Mouse (Mus musculus): ENCODE measurements around the gene Spryd4. TPM values are rescaled to one million over a fixed set of nuclear protein-coding genes. Genes with fewer than 3 reads are reported as not detected.
"Not testable (repeated sequence)": the region's sequence is repeated elsewhere in the genome, so short reads cannot be mapped to it uniquely, and the experiment has no call there.

The Spryd4 gene
- polyA plus RNA-seq, 1 experiment from 2014 or later: 21.2 TPM

DNA sequence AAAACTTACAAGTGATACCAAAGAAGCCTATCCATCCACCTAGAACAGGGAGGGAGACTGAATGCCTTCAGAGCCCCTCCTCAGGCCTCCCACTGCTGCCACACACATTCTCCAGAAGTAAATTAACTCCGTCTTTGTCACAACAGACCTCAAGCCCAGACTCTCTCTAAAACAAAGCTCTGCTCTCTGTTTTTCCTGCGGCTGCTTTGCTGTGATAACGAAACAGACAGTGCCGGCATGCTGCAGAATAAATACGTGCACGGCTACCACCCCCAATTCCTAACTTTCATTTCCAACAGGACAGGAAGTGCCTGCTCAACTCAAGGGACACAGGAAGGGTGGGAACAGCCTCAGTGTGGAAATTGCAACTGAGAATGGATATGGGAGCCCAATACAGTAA, 31.6 kb downstream of the Spryd4 start, which contains the start of gene Rbms2:
Gene Rbms2 (minus strand): TSS at position 309 of the 400 bp plus-strand sequence.
- H3K27ac ChIP-seq: no peak within 1 kb of the TSS
- 0 out of 2 replicates have a peak within 1 kb of the TSS, but pooled peaks have one; percentile 1 for H3K4me3 ChIP-seq (replicated peaks)
- no peak within 1 kb of the TSS; the same call in 1 of the 2 replicates for H3K9ac ChIP-seq (replicated peaks)
- no peaks in the 10 kb centered on the region for H3K27me3 ChIP-seq
- no peak for ATAC-seq
- H3K36me3 ChIP-seq: no peaks in the 10 kb centered on the region
- no peak within 1 kb of the TSS for H3K4me2 ChIP-seq (replicated peaks)
- H3K4me1 ChIP-seq (replicated peaks): peaks cover 12% of the 10 kb centered on the region
- 2% methylated on average over 6 of the region's 6 CpGs for WGBS
- H3K9me3 ChIP-seq: no peaks in the 10 kb centered on the region

DNA sequence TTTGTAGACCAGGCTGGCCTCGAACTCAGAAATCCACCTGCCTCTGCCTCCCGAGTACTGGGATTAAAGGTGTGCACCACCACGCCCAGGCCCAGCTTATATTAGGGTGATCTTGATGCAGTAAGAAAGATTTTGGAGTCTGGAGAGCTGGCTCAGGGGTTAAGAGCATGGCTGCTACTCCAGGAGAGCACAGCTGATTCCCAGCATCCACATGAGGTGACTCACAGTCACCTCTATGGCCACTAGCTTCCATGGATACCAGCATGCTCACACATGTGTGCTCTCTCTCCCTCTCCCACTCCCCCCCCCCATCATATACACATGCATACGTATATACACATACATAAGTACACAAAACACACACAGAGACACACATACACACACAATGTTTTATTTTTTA, 34.3 kb downstream of the Spryd4 start:
- Histone ChIP-seq H3K27me3 (no peaks in the 10 kb centered on the region), H3K9ac (replicated peaks) (no peak overlapping the region), H3K4me3 (replicated peaks) (no peak overlapping the region), H3K9me3 (no peaks in the 10 kb centered on the region), H3K27ac (no peak overlapping the region), H3K4me1 (replicated peaks) (peaks cover 21% of the 10 kb centered on the region), H3K4me2 (replicated peaks) (no peak overlapping the region), H3K36me3 (no peaks in the 10 kb centered on the region)
- no peak; the same call in 1 of the 2 replicates for ATAC-seq
- 86% methylated on average over 4 of the region's 4 CpGs for WGBS

DNA sequence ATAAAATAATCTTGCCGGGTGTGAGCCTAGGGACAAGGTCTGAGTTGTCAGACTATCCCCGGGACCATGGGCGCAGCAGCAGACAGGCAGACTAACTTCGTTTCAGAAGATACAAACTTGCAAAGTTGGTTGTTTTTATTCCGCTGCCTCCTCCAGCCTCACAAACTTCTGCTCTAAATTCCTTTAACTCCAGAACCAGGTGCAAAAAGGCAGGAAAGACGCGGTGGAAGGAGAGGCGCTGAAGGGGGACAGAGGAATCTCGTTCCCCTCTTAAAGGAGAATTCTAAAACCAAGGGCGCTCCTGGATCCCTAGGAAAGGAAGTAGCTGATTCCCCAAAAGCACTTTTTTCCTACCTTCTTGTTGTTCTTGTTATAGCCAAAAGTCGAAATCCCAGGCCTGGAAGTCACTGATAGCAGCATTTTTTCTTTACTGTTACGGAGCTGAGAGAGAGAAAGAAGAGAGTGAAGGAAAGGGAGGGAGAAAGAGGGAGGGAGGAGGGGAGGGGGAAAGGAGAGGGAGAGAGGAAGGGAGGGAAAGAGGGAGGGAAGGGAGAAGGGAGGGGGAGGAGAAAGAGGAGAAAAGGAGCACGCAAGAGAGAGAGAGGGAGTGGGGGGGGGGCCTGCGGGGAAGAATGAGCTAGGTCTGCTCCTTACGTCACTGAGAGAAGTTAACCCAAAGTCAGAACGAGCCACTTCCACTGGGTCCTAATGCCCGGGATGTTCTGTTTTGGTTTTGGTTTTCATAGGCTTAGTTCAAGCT, 35.4 kb downstream of the Spryd4 start:
- WGBS: under 1% methylated on average over 17 of the region's 17 CpGs
- ATAC-seq: peak; percentile 83
- H3K9me3 ChIP-seq: no peaks in the 10 kb centered on the region
- H3K4me2 ChIP-seq (replicated peaks): peak overlapping the region; percentile 76
- H3K4me1 ChIP-seq (replicated peaks): peaks cover 21% of the 10 kb centered on the region
- H3K36me3 ChIP-seq: no peaks in the 10 kb centered on the region
- peak overlapping the region; percentile 63 for H3K9ac ChIP-seq (replicated peaks)
- peak overlapping the region; percentile 51; the same call in 1 of the 2 replicates for H3K27ac ChIP-seq
- H3K27me3 ChIP-seq: no peaks in the 10 kb centered on the region
- H3K4me3 ChIP-seq (replicated peaks): peak overlapping the region; percentile 54

DNA sequence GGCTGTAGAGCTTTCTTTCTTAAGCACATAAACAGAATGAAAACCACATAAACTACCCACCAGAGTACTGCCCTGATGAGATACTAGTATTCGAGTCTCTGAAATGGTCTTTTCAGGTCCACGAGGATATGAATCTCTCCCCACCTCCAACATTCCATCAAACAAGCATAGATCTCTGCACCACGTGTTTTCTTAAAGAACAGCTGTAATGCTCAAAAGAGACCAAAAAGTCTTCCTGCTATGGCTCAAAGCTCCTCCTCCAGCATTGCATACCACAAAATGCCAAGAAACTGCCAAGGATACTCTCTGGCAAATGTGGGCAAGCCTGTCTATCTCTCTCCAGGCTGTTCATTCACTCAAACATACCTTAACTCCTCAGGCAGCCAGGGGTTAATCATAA, 36.3 kb downstream of the Spryd4 start:
- Histone ChIP-seq H3K9me3 (no peaks in the 10 kb centered on the region), H3K27ac (no peak overlapping the region), H3K36me3 (no peaks in the 10 kb centered on the region), H3K4me1 (replicated peaks) (peaks cover 21% of the 10 kb centered on the region), H3K4me2 (replicated peaks) (peak overlapping the region; percentile 76), H3K4me3 (replicated peaks) (peak overlapping the region; percentile 54), H3K27me3 (no peaks in the 10 kb centered on the region), H3K9ac (replicated peaks) (peak overlapping the region; percentile 63)
- 13% methylated on average over 3 of the region's 3 CpGs for WGBS
- no peak for ATAC-seq

DNA sequence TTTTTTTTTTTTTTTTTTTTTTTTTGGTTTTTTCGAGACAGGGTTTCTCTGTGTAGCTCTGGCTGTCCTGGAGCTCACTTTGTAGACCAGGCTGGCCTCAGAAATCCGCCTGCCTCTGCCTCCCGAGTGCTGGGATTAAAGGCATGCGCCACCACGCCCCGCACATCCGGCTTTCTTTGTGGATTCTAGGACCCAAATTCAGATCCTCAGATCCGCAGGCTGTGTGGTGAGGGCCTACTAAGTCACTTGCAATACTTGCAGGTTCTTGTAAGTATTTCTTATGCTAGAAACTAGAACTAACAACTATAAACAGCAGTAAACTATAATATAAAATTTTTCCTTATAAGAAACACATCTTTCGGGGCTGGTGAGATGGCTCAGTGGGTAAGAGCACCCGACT, 40.3 kb downstream of the Spryd4 start:
- ATAC-seq; H3K27me3 ChIP-seq; H3K9me3 ChIP-seq; H3K27ac ChIP-seq; H3K36me3 ChIP-seq; H3K4me2 ChIP-seq (replicated peaks); H3K9ac ChIP-seq (replicated peaks); H3K4me3 ChIP-seq (replicated peaks): not testable (repeated sequence)
- peaks cover 21% of the 10 kb centered on the region for H3K4me1 ChIP-seq (replicated peaks)
- 96% methylated on average over 10 of the region's 10 CpGs for WGBS

DNA sequence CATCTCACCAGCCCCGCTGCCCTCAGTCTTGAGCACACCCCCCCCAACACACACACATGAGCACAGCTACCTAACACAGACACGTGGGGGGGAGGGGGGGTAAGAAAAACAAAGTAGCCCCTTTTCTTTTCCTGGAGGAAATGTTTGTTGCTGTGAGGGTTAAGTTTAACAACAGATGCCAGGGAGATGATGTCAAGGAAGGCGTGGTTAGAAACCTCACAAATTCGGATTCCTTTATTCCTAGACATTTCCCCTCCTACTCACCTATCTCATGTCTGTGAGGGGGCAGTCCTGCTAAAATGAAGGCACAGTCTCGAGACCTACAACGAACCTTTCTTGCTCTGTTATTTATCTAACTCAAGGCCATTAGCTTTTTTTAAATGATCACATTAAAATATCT, 44.5 kb downstream of the Spryd4 start:
- no peak for ATAC-seq

DNA sequence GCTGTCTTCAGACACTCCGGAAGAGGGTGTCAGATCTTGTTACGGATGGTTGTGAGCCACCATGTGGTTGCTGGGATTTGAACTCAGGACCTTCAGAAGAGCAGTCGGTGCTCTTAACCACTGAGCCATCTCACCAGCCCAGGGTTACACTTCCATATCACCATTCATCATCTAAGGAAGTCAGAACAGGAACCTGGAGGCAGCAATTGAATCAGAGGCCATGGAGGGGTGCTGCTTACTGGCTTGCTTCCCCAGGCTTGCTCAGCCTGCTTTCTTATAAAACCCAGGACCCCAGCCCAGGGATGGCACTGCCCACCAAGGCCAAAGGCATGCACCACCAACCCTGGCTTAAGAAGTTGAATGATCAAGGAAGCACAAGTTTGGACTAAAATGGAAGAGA, 45.9 kb downstream of the Spryd4 start:
- not testable (repeated sequence) for H3K36me3 ChIP-seq; H3K9ac ChIP-seq (replicated peaks); H3K4me1 ChIP-seq (replicated peaks); H3K4me3 ChIP-seq (replicated peaks); H3K9me3 ChIP-seq; H3K27ac ChIP-seq; ATAC-seq; H3K27me3 ChIP-seq; H3K4me2 ChIP-seq (replicated peaks)
- 90% methylated on average over 3 of the region's 3 CpGs for WGBS

More for the DNA sequence above, 44.5 kb downstream of the Spryd4 start:
- H3K36me3 ChIP-seq: no peaks in the 10 kb centered on the region
- H3K9ac ChIP-seq (replicated peaks): no peak overlapping the region
- H3K27me3 ChIP-seq: no peaks in the 10 kb centered on the region
- no peak overlapping the region for H3K27ac ChIP-seq
- H3K4me3 ChIP-seq (replicated peaks): no peak overlapping the region
- no peak overlapping the region for H3K4me2 ChIP-seq (replicated peaks)
- WGBS: 72% methylated on average over 6 of the region's 6 CpGs
- H3K9me3 ChIP-seq: no peaks in the 10 kb centered on the region
- H3K4me1 ChIP-seq (replicated peaks): no peaks in the 10 kb centered on the region

Other genes with a start within 250 kb of the Spryd4 start
- gene Hsd17b6, start 204.2 kb downstream of the Spryd4 start, polyA plus RNA-seq (2015; fragmentation: Nextera tagmentation; extraction: Ambion mirVana): not detected in 2 replicates
- 44.8 and 49.4 TPM in 2 replicates for gene Prim1, start 196.6 kb downstream of the Spryd4 start, polyA plus RNA-seq (2015; fragmentation: Nextera tagmentation; extraction: Ambion mirVana)
- 643 and 661 TPM in 2 replicates for gene Naca, start 176.2 kb downstream of the Spryd4 start, polyA plus RNA-seq (2015; fragmentation: Nextera tagmentation; extraction: Ambion mirVana)
- 443 and 496 TPM in 2 replicates for gene Ptges3, start 152.9 kb downstream of the Spryd4 start, polyA plus RNA-seq (2015; fragmentation: Nextera tagmentation; extraction: Ambion mirVana)
- gene Atp5b, start 128.5 kb downstream of the Spryd4 start, polyA plus RNA-seq (2015; fragmentation: Nextera tagmentation; extraction: Ambion mirVana): 2,005 and 2,018 TPM in 2 replicates
- gene Baz2a, start 120.2 kb downstream of the Spryd4 start, polyA plus RNA-seq (2015; fragmentation: Nextera tagmentation; extraction: Ambion mirVana): 13.8 and 13.9 TPM in 2 replicates
- 9.8 and 10.9 TPM in 2 replicates for gene Rbms2, start 31.5 kb downstream of the Spryd4 start, polyA plus RNA-seq (2015; fragmentation: Nextera tagmentation; extraction: Ambion mirVana)
- 1.1 and 1.4 TPM in 2 replicates for gene Gls2, start 17.4 kb downstream of the Spryd4 start, polyA plus RNA-seq (2015; fragmentation: Nextera tagmentation; extraction: Ambion mirVana)
- 0.16 and 0.32 TPM in 2 replicates for gene Mip, start 14.0 kb upstream of the Spryd4 start, polyA plus RNA-seq (2015; fragmentation: Nextera tagmentation; extraction: Ambion mirVana)
- 27.7 and 28.6 TPM in 2 replicates for gene Timeless, start 20.3 kb upstream of the Spryd4 start, polyA plus RNA-seq (2015; fragmentation: Nextera tagmentation; extraction: Ambion mirVana)
- 0.15 and 0.23 TPM in 2 replicates for gene Apon, start 42.3 kb upstream of the Spryd4 start, polyA plus RNA-seq (2015; fragmentation: Nextera tagmentation; extraction: Ambion mirVana)
- gene Apof, start 56.9 kb upstream of the Spryd4 start, polyA plus RNA-seq (2015; fragmentation: Nextera tagmentation; extraction: Ambion mirVana): not detected in 2 replicates
- gene Stat2, start 58.8 kb upstream of the Spryd4 start, polyA plus RNA-seq (2015; fragmentation: Nextera tagmentation; extraction: Ambion mirVana): 19.3 and 20.0 TPM in 2 replicates
- gene Il23a, start 86.9 kb upstream of the Spryd4 start, polyA plus RNA-seq (2015; fragmentation: Nextera tagmentation; extraction: Ambion mirVana): 0.16 TPM in 1 of 2 replicates, not detected in the other
- gene Pan2, start 91.5 kb upstream of the Spryd4 start, polyA plus RNA-seq (2015; fragmentation: Nextera tagmentation; extraction: Ambion mirVana): 28.6 and 30.4 TPM in 2 replicates
- gene Cnpy2, start 110.7 kb upstream of the Spryd4 start, polyA plus RNA-seq (2015; fragmentation: Nextera tagmentation; extraction: Ambion mirVana): 225 and 230 TPM in 2 replicates
- gene Cs, start 125.9 kb upstream of the Spryd4 start, polyA plus RNA-seq (2015; fragmentation: Nextera tagmentation; extraction: Ambion mirVana): 213 and 225 TPM in 2 replicates
- 28.2 and 34.3 TPM in 2 replicates for gene Coq10a, start 157.2 kb upstream of the Spryd4 start, polyA plus RNA-seq (2015; fragmentation: Nextera tagmentation; extraction: Ambion mirVana)
- 13.0 and 14.8 TPM in 2 replicates for gene Ankrd52, start 165.3 kb upstream of the Spryd4 start, polyA plus RNA-seq (2015; fragmentation: Nextera tagmentation; extraction: Ambion mirVana)
- 0.18 and 0.22 TPM in 2 replicates for gene Slc39a5, start 189.4 kb upstream of the Spryd4 start, polyA plus RNA-seq (2015; fragmentation: Nextera tagmentation; extraction: Ambion mirVana)
- gene Nabp2, start 199.7 kb upstream of the Spryd4 start, polyA plus RNA-seq (2015; fragmentation: Nextera tagmentation; extraction: Ambion mirVana): 142 and 153 TPM in 2 replicates
- 81.5 and 85.9 TPM in 2 replicates for gene Rnf41, start 199.8 kb upstream of the Spryd4 start, polyA plus RNA-seq (2015; fragmentation: Nextera tagmentation; extraction: Ambion mirVana)
- gene Smarcc2, start 247.4 kb upstream of the Spryd4 start, polyA plus RNA-seq (2015; fragmentation: Nextera tagmentation; extraction: Ambion mirVana): 200 and 212 TPM in 2 replicates